Mouse (Mus musculus) lung, postnatal 0 days (tissue): ENCODE data around the gene Slc30a7.

Experiments used
- CTCF ChIP-seq: IDR thresholded peaks from 2 replicates; pipeline ENCODE4 v1.5.1; 2016; ENCODE audit warnings: antibody characterized with exemption, mild to moderate bottlenecking
- EP300 ChIP-seq: IDR thresholded peaks from 2 replicates; pipeline ENCODE4 v1.6.1; 2016; ENCODE audit warnings: antibody characterized with exemption, mild to moderate bottlenecking, control low read depth

DNA sequence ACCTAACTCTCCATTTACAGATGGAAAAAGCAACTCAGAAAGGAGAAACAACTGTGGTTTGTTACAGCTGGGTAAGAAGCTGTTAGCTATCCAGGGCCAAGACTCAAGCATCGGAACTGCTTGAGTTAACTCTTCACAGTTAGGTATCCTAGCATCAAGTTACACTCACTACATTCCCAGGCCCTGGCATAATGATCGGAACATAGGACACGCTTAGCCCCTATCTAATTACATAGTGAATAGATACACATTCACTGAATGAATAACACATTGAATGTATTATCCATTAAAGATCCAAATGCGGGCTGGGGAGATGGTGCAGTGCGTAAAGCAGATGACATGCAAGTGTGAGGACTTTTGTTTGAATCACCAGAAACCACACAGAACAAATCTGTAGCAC, 43.1 kb downstream of the Slc30a7 start:
- no peak for TF ChIP-seq CTCF
- no peak for TF ChIP-seq EP300
